Mouse (Mus musculus) liver, embryonic 12.5 days (tissue): ENCODE data around the gene Anks1b. TPM values are rescaled to one million over a fixed set of nuclear protein-coding genes. Genes with fewer than 3 reads are reported as not detected.

Source experiments
- ATAC-seq: fragments of 200-750 bp; cut with Nextera tagmentation; 2 replicates; pipeline ENCODE4 v1.8.0; 2017; ENCODE audit warnings: moderate number of reproducible peaks, mild to moderate bottlenecking, moderate library complexity
- H3K27ac ChIP-seq: fragments of 300-500 bp; sonication (generic); 2 replicates; pipeline ENCODE4 v1.5.1; 2016; ENCODE audit warnings: mild to moderate bottlenecking
- H3K27me3 ChIP-seq: fragments of 300-500 bp; sonication (generic); replicated peaks from 2 replicates; pipeline ENCODE4 v1.6.1; 2016; ENCODE audit warnings: mild to moderate bottlenecking, moderate library complexity
- H3K36me3 ChIP-seq: fragments of 300-500 bp; sonication (generic); 2 replicates; pipeline ENCODE4 v1.6.1; 2016; ENCODE audit warnings: mild to moderate bottlenecking, moderate library complexity
- H3K4me1 ChIP-seq: fragments of 300-500 bp; sonication (generic); 2 replicates; pipeline ENCODE4 v1.6.1; 2016
- H3K4me2 ChIP-seq: fragments of 300-500 bp; sonication (generic); 2 replicates; pipeline ENCODE4 v1.6.1; 2016; ENCODE audit warnings: mild to moderate bottlenecking, moderate library complexity
- H3K4me3 ChIP-seq: fragments of 300-500 bp; sonication (generic); 2 replicates; pipeline ENCODE4 v1.5.1; 2016; ENCODE audit warnings: mild to moderate bottlenecking, moderate library complexity
- H3K9ac ChIP-seq: fragments of 300-500 bp; sonication (generic); 2 replicates; pipeline ENCODE4 v1.6.1; 2016; ENCODE audit warnings: mild to moderate bottlenecking, moderate library complexity
- H3K9me3 ChIP-seq: fragments of 300-500 bp; sonication (generic); replicated peaks from 2 replicates; pipeline ENCODE4 v1.6.1; 2016; ENCODE audit warnings: mild to moderate bottlenecking, moderate library complexity
- WGBS: fragments of 180-500 bp; shearing (Covaris S2); methylation state at CpG from one replicate; pipeline ENCODE4 v1.1.7; 2016; ENCODE audit not compliant: insufficient replicate concordance; 5-methylcytosine and 5-hydroxymethylcytosine counted together
- polyA plus RNA-seq: library from polyadenylated mRNA; unstranded; fragments of >200 nt; fragmentation: Nextera tagmentation; extraction: Ambion mirVana; gene quantifications from 2 replicates; pipeline ENCODE4 v1.2.1, GENCODE M21; 2016

Anks1b gene
- polyA plus RNA-seq, 1 experiment from 2014 or later: 0.02 TPM

GRCm38 (mm10) chr10:90814412-90814811 lies 941.1 kb downstream of the Anks1b start:
- ATAC-seq: no peak
- no peak overlapping the region for H3K4me2 ChIP-seq
- H3K36me3 ChIP-seq: no peaks in the 10 kb centered on the region
- no peaks in the 10 kb centered on the region for H3K9me3 ChIP-seq
- H3K9ac ChIP-seq: no peak overlapping the region
- no peak overlapping the region for H3K4me3 ChIP-seq
- WGBS: 65% methylated on average over 6 of the region's 6 CpGs
- no peaks in the 10 kb centered on the region for H3K27me3 ChIP-seq
- no peak overlapping the region for H3K27ac ChIP-seq
- H3K4me1 ChIP-seq: no peaks in the 10 kb centered on the region

- Histone ChIP-seq H3K9ac (no peak overlapping the region), H3K27ac (no peak overlapping the region), H3K36me3 (no peaks in the 10 kb centered on the region), H3K4me1 (no peaks in the 10 kb centered on the region), H3K4me2 (no peak overlapping the region), H3K27me3 (no peaks in the 10 kb centered on the region), H3K9me3 (no peaks in the 10 kb centered on the region), H3K4me3 (no peak overlapping the region)
- WGBS: 49% methylated on average over 10 of the region's 10 CpGs
- ATAC-seq: no peak
Measured at GRCm38 (mm10) chr10:90818246-90818937, 945.1 kb downstream of the Anks1b start.

GRCm38 (mm10) chr10:90823438-90823837 lies 950.1 kb downstream of the Anks1b start:
- Histone ChIP-seq H3K9me3 (no peaks in the 10 kb centered on the region), H3K27me3 (peaks cover 19% of the 10 kb centered on the region), H3K9ac (no peak overlapping the region), H3K4me3 (no peak overlapping the region), H3K27ac (no peak overlapping the region), H3K36me3 (no peaks in the 10 kb centered on the region), H3K4me1 (no peaks in the 10 kb centered on the region), H3K4me2 (no peak overlapping the region)
- 13% methylated on average over 4 of the region's 4 CpGs for WGBS
- ATAC-seq: no peak

DNA sequence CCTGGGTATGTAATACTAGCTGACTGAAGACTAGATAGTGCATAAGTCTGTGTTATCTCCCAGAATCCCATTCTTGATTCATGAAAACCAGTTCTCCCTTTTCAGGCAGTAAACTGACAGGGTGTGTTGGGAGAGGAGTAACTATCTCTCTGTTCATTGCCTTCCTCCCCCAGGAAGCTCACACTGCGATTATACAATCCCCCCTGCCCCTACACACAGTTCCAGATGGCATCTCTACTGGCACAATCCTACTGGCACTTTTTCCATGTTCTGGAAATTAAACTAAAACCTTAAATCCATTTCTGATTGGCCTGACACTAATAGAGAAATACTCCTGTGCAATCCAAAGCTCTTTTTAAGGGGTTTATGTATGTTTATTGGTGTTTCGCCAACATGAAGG lies 951.4 kb downstream of the Anks1b start:
- no peaks in the 10 kb centered on the region for H3K9me3 ChIP-seq
- no peak for ATAC-seq
- H3K27me3 ChIP-seq: peaks cover 32% of the 10 kb centered on the region
- 55% methylated on average over 2 of the region's 2 CpGs for WGBS
- no peaks in the 10 kb centered on the region for H3K4me1 ChIP-seq
- H3K36me3 ChIP-seq: no peaks in the 10 kb centered on the region
- no peak overlapping the region for H3K4me2 ChIP-seq
- H3K27ac ChIP-seq: no peak overlapping the region
- no peak overlapping the region for H3K4me3 ChIP-seq
- no peak overlapping the region for H3K9ac ChIP-seq

GRCm38 (mm10) chr10:90826939-90827338 lies 953.6 kb downstream of the Anks1b start:
- H3K4me1 ChIP-seq: no peaks in the 10 kb centered on the region
- no peak overlapping the region for H3K4me3 ChIP-seq
- peaks cover 54% of the 10 kb centered on the region for H3K27me3 ChIP-seq
- no peaks in the 10 kb centered on the region for H3K36me3 ChIP-seq
- H3K27ac ChIP-seq: no peak overlapping the region
- 20% methylated on average over 4 of the region's 4 CpGs for WGBS
- no peak for ATAC-seq
- no peak overlapping the region for H3K4me2 ChIP-seq
- no peaks in the 10 kb centered on the region for H3K9me3 ChIP-seq
- H3K9ac ChIP-seq: no peak overlapping the region

- peaks cover 61% of the 10 kb centered on the region for H3K27me3 ChIP-seq
Measured at GRCm38 (mm10) chr10:90828581-90829393, 955.5 kb downstream of the Anks1b start.

DNA sequence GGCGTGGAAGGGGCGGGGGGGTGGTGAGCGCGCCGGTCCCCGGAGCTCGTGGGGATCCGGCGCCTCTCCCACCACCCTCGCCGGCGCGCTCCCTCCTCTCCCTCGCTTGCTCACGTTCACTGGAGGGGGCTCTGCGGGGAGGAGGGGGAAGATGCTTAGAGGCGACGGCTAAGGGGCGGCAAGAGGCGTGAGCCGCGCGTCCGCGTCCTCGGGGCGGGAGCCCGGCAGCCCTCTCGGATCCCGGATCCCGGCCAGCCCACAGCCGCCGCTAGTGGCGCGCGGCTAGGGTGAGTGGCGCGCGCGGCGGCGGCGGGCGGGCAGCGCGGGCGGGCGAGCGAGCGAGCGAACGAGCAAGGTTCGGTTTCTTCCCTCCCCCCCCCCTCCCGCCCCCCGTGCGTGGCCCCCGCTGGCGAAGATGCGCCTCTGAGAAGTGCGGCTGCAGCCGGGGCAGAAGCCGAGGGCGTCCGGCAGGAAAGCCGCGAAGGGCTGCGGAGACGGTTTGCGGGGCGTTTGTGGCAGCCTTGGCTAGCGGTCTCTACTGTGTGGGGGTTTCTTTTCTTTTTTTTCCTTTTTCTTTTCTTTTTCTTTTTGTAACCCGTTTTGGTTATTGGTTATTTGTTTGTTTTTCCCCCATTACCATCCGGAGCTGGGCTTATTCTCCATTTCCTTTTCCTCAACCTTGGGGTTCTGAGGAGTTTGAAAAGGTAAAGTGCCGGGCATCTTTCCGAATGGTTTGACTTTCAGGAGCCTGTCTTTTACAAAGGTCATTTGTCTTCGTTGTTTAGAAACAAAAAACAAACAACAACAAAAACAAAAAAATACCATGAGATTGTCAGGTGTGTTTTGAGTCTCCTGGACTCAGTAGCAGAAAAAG lies 956.3 kb downstream of the Anks1b start:
- H3K9ac ChIP-seq: no peak overlapping the region
- H3K36me3 ChIP-seq: no peaks in the 10 kb centered on the region
- peaks cover 65% of the 10 kb centered on the region for H3K27me3 ChIP-seq
- peak overlapping the region; percentile 67 for H3K4me2 ChIP-seq
- WGBS: 1% methylated on average over 42 of the region's 76 CpGs
- H3K9me3 ChIP-seq: no peaks in the 10 kb centered on the region
- H3K4me3 ChIP-seq: peak overlapping the region; percentile 47
- H3K27ac ChIP-seq: no peak overlapping the region
- no peaks in the 10 kb centered on the region for H3K4me1 ChIP-seq
- ATAC-seq: no peak

More at GRCm38 (mm10) chr10:90828581-90829393, 955.5 kb downstream of the Anks1b start:
- H3K4me2 ChIP-seq: peak overlapping the region; percentile 67
- no peaks in the 10 kb centered on the region for H3K4me1 ChIP-seq
- H3K27ac ChIP-seq: no peak overlapping the region
- H3K4me3 ChIP-seq: peak overlapping the region; percentile 47
- 3% methylated on average over 38 of the region's 73 CpGs for WGBS
- no peak for ATAC-seq
- no peak overlapping the region for H3K9ac ChIP-seq
- no peaks in the 10 kb centered on the region for H3K36me3 ChIP-seq
- H3K9me3 ChIP-seq: no peaks in the 10 kb centered on the region

DNA sequence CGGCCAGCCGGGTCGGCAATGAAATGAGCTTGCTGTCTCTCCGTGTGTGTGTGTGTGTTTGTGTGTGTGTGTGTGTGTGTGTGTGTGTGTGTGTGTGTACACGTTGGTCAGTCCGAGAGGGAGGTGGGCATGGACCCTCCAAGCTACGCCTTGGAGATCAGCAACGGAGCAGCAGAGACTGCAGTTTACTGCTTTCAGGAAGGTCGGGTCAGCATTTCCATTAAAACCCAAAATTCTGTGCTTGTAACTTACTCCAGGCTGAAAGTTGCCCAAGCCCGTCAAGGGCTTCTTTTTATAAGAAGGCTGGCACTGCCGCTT lies 956.9 kb downstream of the Anks1b start:
- H3K9ac ChIP-seq: no peak overlapping the region
- H3K36me3 ChIP-seq: no peaks in the 10 kb centered on the region
- WGBS: 4% methylated on average over 11 of the region's 11 CpGs
- H3K4me2 ChIP-seq: no peak overlapping the region
- H3K9me3 ChIP-seq: no peaks in the 10 kb centered on the region
- H3K4me3 ChIP-seq: no peak overlapping the region
- H3K27ac ChIP-seq: no peak overlapping the region
- H3K27me3 ChIP-seq: peaks cover 65% of the 10 kb centered on the region
- ATAC-seq: no peak
- H3K4me1 ChIP-seq: no peaks in the 10 kb centered on the region

DNA sequence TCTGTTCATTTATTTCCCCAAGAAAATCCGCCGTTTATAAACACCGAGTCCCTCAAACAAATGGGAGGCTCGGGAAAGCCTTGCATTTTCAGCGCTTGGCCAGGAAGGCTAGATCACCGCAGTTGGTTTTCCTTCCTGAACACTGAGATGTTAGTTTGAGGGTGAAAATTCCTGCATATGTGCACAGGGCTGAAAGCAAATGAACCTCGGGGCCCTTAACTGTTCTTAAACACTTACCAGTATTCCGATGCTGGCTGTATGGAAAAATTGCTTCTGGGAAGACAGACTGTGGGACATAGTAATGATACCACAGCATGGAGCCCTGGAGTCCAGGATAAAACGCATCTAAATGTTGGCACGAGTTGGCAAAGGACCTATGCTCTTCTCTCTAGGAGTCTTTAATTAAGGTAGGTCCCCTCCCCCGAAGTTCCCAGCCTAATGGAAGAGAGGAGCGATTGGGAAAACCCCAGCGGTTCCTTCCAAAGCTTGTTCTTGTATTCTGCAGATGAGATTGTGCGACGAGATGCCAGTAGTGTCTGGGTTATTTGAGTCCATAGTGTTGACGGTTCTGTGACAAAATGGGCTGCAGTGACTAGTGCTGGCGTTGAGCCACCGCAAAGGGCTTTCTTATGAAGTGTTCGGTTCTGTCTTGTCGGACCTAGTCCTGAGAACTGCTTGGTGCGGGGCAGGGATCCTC lies 957.4 kb downstream of the Anks1b start:
- 9% methylated on average over 21 of the region's 21 CpGs for WGBS

GRCm38 (mm10) chr10:90831288-90831626 lies 957.9 kb downstream of the Anks1b start:
- no peak overlapping the region for H3K9ac ChIP-seq
- H3K4me3 ChIP-seq: no peak overlapping the region
- ATAC-seq: no peak
- no peaks in the 10 kb centered on the region for H3K36me3 ChIP-seq
- no peak overlapping the region for H3K27ac ChIP-seq
- H3K4me2 ChIP-seq: no peak overlapping the region
- H3K9me3 ChIP-seq: no peaks in the 10 kb centered on the region
- WGBS: 22% methylated on average over 2 of the region's 2 CpGs
- H3K27me3 ChIP-seq: peaks cover 65% of the 10 kb centered on the region
- no peaks in the 10 kb centered on the region for H3K4me1 ChIP-seq

More for the DNA sequence above, 957.4 kb downstream of the Anks1b start:
- Histone ChIP-seq H3K9me3 (no peaks in the 10 kb centered on the region), H3K27ac (no peak overlapping the region), H3K4me2 (no peak overlapping the region), H3K4me3 (no peak overlapping the region), H3K36me3 (no peaks in the 10 kb centered on the region), H3K9ac (no peak overlapping the region), H3K4me1 (no peaks in the 10 kb centered on the region), H3K27me3 (peaks cover 65% of the 10 kb centered on the region)
- no peak for ATAC-seq

DNA sequence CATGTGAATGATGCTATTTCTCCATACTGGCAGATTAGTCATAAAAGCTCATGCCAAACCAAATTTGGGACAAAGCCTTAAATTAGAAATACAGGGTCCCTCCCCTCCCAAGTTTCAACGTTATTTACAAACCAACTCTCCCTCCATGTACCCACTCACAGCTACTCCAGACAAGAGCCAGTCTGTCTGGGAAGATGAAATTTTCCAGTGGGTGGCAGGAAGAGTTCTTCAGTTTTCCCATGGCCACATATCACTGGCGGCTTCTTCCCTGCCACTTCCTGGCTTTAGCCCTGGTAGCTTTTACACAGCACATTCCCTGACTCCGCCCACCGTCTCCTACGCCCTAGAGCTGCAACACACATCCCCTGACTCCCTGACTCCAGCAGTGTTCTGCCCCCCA lies 961.0 kb downstream of the Anks1b start:
- ATAC-seq: no peak
- no peaks in the 10 kb centered on the region for H3K4me1 ChIP-seq
- no peak overlapping the region for H3K4me3 ChIP-seq
- no peak overlapping the region for H3K27ac ChIP-seq
- H3K36me3 ChIP-seq: no peaks in the 10 kb centered on the region
- 23% methylated on average over 5 of the region's 5 CpGs for WGBS
- peaks cover 37% of the 10 kb centered on the region for H3K27me3 ChIP-seq
- H3K4me2 ChIP-seq: no peak overlapping the region
- no peak overlapping the region for H3K9ac ChIP-seq
- H3K9me3 ChIP-seq: no peaks in the 10 kb centered on the region
